In the genomic region with DNA sequence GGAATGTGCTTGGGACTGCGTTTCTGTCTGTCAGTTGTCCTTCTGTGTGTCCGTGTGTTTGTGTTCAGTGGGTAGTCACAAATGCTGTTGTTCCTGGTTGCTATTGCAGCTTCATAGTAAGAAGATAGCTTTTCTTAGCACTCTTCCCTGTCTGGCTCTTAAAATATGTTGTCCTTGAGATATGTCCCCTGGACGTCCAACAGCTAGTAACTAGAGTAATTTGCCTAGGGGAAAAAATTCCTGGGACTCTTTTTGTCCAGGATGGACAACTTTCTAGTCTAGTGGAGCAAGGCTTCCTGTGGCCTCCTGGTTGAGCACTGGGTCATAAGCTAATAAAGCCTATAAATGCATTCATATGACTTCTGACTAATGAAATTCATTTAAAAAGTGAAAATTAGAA, we compare ENCODE assay signal across 7 mouse cellular contexts.
DNase-seq lines count a peak whose midpoint lies in the region; ATAC-seq lines count a peak whose summit lies in the region.

No protein-coding gene starts in this region.

- 45% methylated on average over 3 of the region's 3 CpGs for WGBS in heart, embryonic 15.5 days
- 49% methylated on average over 3 of the region's 3 CpGs for WGBS in embryonic facial prominence, embryonic 14.5 days
- WGBS in limb, embryonic 12.5 days: 59% methylated on average over 3 of the region's 3 CpGs

- H3K4me2 ChIP-seq in heart, embryonic 15.5 days: peak overlapping the region; percentile 94; the same call in 1 of the 2 replicates
- peak overlapping the region; percentile 96; the same call in 1 of the 2 replicates for H3K4me2 ChIP-seq in embryonic facial prominence, embryonic 14.5 days (ENCODE audit: low read depth, low read length)
- peak overlapping the region; percentile 91; the same call in 1 of the 2 replicates for H3K4me2 ChIP-seq in limb, embryonic 12.5 days

- H3K27ac ChIP-seq in heart, embryonic 15.5 days: peak overlapping the region; percentile 53; the same call in 1 of the 2 replicates
- no peak overlapping the region for H3K27ac ChIP-seq in embryonic facial prominence, embryonic 14.5 days (replicated peaks; ENCODE audit: low read depth, low read length)
- H3K27ac ChIP-seq in limb, embryonic 12.5 days: no peak overlapping the region

- intact Hi-C loops in heart, postnatal 25 days (cut with DNase I): loop anchor here (5.0 to 10.0 kb wide), 8 partner anchors 146 to 1341 kb away; a partner anchor contains a TSS

- H3K27me3 ChIP-seq in heart, embryonic 15.5 days: 0 out of 2 replicates have a peak, but pooled peaks cover 4% of the 10 kb centered on the region
- H3K27me3 ChIP-seq in embryonic facial prominence, embryonic 14.5 days (replicated peaks; ENCODE audit: control insufficient read depth, insufficient read depth, low read length): no peaks in the 10 kb centered on the region; the same call in 1 of the 2 replicates
- H3K27me3 ChIP-seq in limb, embryonic 12.5 days: peaks cover 4% of the 10 kb centered on the region; the same call in 1 of the 2 replicates

- ATAC-seq in heart, embryonic 15.5 days (replicated peaks; ENCODE audit: insufficient number of reproducible peaks, insufficient read depth, low FRiP score, low read depth): no peak
- no peak for ATAC-seq in embryonic facial prominence, embryonic 14.5 days (ENCODE audit: low read depth)
- no peak for ATAC-seq in limb, embryonic 12.5 days (ENCODE audit: insufficient number of reproducible peaks, insufficient read depth, low FRiP score, low TSS enrichment, low read depth)
- no peak for ATAC-seq in monocyte, adult 5-6 weeks (replicated peaks; ENCODE audit: insufficient number of reproducible peaks, low FRiP score, low TSS enrichment, poor library complexity, severe bottlenecking)

- H3K4me1 ChIP-seq in heart, embryonic 15.5 days (replicated peaks): peaks cover 12% of the 10 kb centered on the region
- H3K4me1 ChIP-seq in embryonic facial prominence, embryonic 14.5 days (ENCODE audit: control insufficient read depth, insufficient read depth, low read length): 0 out of 2 replicates have a peak, but pooled peaks cover 3% of the 10 kb centered on the region
- no peaks in the 10 kb centered on the region for H3K4me1 ChIP-seq in limb, embryonic 12.5 days (replicated peaks)

- no peak for DNase-seq in heart, postnatal 25 days (ENCODE audit: low spot score)
- DNase-seq in ES-CJ7 (ENCODE audit: low read depth, low spot score): peak; percentile 4
- no peak for DNase-seq in embryonic facial prominence, embryonic 14.5 days (ENCODE audit: low spot score)
- no peak for DNase-seq in Muller cell, postnatal 12 days (ENCODE audit: inconsistent ontology term)

- no peaks in the 10 kb centered on the region for H3K9me3 ChIP-seq in heart, embryonic 15.5 days (replicated peaks)
- no peaks in the 10 kb centered on the region for H3K9me3 ChIP-seq in embryonic facial prominence, embryonic 14.5 days (ENCODE audit: control insufficient read depth, low read length)
- H3K9me3 ChIP-seq in limb, embryonic 12.5 days: no peaks in the 10 kb centered on the region

- no peak overlapping the region for H3K9ac ChIP-seq in heart, embryonic 15.5 days
- H3K9ac ChIP-seq in embryonic facial prominence, embryonic 14.5 days (ENCODE audit: low read depth, low read length): no peak overlapping the region
- 0 out of 2 replicates have a peak overlapping the region, but pooled peaks have one; percentile 87 for H3K9ac ChIP-seq in limb, embryonic 12.5 days (replicated peaks)

- H3K4me3 ChIP-seq in heart, embryonic 15.5 days: peak overlapping the region; percentile 56; the same call in 1 of the 2 replicates
- H3K4me3 ChIP-seq in embryonic facial prominence, embryonic 14.5 days (ENCODE audit: low read depth, low read length): no peak overlapping the region
- H3K4me3 ChIP-seq in limb, embryonic 12.5 days (replicated peaks): no peak overlapping the region

- no peaks in the 10 kb centered on the region for H3K36me3 ChIP-seq in heart, embryonic 15.5 days
- H3K36me3 ChIP-seq in embryonic facial prominence, embryonic 14.5 days (ENCODE audit: control insufficient read depth, insufficient read depth, low read length): no peaks in the 10 kb centered on the region
- H3K36me3 ChIP-seq in limb, embryonic 12.5 days: no peaks in the 10 kb centered on the region
